Mouse (Mus musculus) layer of hippocampus, postnatal 14 days (tissue): ENCODE data around the gene Fam71a. TPM values are rescaled to one million over a fixed set of nuclear protein-coding genes. Genes with fewer than 3 reads are reported as not detected.
"Not testable (repeated sequence)": the region's sequence is repeated elsewhere in the genome, so short reads cannot be mapped to it uniquely, and the experiment has no call there.

Experiments used
- DNase-seq, 2 experiments: peaks; one replicate each; pipeline ENCODE4 v3.0.0; 2021 to 2022; ENCODE audit warnings: low spot score in 2 of 2, mixed read lengths in 1 of 2
- total RNA-seq, 2 experiments: library from RNA; stranded (reverse); gene quantifications; 2 replicates each; pipeline ENCODE4 v1.2.3; 2021

Fam71a gene
- total RNA-seq, 2 experiments from 2014 or later: not detected

DNA sequence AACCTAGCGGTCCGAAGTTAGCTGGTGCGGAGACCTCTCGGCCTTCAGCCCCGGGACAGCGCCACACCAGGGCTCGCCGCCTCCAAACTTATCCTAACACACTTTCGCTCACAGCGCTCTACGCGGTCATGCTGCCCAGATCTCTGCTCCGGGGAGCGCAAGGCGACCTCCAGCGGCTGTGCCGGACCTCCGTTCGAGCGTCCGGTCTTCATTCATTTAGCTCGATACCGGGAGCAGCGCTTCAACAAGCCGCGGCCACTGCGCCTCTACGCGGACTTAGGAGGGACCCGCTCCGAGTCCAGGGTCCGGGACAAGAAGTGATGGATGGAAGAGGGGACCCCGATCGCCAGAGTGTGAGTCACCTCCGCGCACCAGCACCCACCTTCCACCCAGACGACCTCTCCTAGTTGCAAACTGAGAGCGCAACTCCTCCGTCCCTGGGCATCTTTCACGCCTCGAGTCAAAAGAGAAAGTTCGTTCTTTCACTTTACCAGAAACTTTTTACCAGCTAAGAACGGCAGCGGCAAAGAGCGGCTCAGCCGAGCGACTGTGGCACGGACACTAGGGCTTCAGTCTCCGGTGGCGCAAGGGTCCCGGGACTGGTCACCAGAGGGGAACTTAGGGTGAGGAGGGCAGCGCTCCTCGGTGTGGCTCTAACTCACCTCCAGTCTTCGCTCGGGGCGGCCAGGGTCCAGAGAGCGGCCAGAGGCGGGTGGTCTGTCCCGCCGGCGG is 18.0 kb upstream of the Fam71a start:
- DNase-seq: peak in 1 of 2 experiments; percentile 20

DNA sequence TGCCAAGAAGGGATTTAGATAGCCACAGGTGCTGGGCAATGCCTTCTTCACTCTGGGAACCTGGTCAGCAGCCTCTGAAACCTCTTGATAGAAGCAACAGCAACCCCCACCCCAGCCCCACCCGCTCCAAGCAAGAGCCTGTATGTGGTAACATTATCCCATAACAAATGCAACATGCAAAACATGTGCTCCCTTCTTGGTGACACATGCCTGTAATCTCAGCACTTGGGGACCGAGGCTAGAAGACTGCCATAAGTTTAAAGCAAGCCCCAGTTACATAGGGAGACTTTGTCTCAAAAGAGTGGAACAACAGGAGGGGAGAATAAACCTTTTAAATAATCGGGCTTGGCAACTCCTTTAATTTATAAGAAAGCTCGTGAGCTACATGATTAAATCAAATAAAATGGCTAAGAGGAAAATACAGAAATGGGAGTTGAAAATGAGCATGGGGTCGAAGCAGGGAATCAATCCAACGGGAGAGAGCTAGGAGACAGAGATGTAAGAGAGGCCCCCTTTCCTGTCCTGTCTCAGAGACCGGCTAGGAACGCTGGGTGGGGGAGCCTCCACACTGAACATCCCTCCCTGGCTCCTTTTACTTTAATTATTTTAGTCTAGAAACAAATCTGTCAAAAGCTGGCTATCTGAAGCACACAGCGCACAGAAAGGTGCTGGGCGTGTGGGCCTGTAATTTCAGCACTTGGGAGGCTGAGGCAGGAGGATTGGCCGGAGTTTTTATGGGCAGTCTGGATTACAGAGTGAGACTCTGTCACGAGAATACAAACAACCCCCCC is 17.0 kb upstream of the Fam71a start:
- no peak for DNase-seq

DNA sequence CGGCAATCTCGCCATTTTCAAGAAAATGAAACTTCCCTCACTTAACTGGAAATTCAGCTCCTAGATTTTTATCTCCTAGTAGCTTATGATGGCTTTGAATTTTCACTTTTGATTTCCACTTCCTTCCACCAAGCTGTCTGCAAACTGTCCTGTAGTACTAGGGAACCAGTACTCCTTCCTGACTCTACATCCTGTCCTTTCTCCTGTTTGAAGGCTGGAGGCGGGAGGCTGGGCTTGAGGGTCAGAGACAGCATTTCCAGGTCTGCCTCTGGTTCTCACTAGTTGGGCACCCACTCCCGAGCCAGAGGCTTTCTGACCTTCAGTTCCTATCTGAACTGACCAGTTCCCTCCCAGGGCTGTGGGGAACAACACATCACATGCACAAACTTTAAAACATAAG is 15.8 kb upstream of the Fam71a start:
- no peak for DNase-seq

DNA sequence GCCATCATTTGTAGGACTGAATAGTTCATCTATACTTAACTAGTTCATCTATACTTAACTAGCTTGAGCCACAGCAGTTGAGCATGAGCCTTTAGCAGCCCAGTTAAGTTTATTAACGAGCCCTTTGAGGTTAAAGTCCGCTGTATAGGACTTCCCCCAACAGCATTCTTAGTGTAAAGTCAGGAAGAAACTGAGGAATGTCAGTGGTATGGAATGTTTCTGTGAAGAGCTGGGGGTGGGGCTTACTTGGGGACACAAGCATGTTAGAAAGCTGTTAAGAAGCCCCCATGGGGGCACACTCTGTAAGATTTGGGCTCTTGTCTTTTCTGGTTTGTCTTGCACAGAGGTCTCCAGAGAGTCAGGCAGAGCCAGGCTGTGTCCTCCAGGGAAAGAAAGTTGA is 15.2 kb upstream of the Fam71a start:
- no peak for DNase-seq

DNA sequence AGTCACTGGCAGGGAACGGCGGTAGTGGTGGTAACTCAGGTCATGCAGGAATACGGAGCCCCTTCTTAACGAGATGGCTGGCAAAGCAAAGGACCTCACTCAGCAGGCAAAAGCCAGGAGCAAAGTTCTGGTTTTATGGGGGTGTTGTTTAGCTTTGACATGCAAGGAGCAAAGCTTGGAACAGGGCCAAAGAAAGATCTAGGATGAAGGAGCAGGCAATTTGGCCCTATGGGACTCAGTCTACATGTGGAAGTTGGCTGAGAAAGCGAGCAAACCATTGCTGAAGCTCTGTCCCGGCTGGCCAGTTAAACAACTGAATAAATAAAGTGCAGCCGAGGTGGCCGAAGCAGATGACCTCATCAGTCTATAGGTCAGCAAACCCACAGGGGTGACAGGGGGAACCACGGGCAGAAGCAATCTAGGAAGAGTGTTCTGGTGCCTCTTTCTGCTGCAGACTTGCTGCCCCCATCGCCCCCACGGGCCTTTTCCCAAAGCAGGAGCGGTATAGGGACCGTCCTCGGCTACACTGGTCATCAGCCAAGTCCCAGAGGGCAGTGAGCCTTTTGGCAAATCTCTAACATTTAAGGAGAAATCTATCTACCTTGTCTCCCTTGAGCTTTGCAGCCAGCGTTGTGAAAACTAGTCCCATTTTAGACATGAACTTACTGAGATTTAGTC is 14.0 kb upstream of the Fam71a start:
- no peak for DNase-seq

DNA sequence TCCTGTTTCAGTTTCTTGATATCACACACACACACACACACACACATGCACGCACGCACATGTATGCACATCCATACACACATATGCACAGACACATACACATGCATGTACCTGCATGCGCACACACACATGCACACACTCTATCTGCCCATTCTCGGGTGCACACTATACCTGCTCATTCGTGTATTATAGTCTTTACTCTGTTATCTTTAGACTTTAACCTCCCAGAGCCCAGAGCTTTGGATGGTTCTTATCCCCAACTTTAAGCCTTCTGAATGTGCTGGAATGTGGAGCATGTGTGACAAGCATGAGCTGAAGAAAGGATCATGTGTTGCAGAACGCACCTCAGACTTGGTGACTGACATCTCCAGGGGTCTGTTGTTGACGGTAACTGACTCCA is 12.3 kb upstream of the Fam71a start:
- DNase-seq: no peak

DNA sequence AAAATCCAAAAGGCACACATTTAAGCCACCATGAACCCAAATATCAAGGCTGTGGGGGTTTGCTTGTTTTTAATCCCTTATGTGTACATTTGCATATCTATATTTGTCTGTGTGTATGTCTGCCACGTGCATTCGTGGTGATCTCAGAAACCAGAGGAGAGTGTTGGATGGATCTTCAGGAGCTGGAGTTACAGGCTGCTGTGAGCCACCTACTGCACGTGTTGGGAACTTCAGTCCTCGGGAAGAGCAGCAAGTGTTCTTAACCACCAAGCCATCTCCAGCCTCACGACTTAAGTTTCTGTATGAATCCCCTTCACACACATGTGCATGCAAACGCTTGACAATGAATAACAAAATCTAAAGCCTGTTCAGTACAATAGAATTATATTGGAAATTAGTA is 7.9 kb upstream of the Fam71a start:
- DNase-seq: peak in 1 of 2 experiments; percentile 44

DNA sequence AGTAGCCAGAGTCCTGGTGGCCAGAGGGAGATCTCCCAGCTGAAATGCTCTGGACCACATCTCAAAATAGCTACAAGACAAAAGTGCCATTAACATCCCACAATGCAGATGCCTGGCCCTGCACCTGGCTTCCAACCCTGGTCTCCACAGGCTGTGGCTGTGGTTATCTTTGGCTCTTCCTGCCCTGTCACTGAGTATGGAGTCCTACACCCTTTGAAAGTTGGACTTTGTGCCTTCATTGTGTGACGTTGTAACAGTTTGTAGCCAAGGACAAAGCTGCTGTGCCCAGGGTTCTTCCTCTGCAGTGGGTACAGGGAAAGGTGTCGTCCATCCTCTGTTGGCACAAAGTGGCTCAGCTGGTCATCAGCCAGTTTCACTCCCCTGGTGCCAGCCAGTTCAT is 5.8 kb upstream of the Fam71a start:
- DNase-seq: no peak

DNA sequence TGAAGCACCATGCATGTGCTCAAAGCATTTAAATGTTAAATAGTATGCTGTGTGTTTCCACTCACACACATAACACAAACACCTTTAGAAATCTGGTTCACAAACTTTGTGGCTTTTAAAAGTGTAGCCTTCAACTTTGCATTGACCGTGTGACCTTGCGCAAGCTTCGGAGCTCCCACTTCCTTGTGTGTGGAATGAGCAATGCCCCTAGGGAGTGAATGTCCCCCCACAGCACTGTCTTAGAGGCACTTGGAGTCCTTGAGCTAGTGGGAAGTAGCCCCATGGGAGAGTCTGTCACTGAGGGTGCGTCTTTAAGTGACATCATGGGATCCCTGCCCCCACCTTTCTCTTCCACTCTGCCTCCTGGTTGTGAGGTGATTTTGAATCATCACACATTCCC is 1.6 kb upstream of the Fam71a start:
- no peak for DNase-seq

DNA sequence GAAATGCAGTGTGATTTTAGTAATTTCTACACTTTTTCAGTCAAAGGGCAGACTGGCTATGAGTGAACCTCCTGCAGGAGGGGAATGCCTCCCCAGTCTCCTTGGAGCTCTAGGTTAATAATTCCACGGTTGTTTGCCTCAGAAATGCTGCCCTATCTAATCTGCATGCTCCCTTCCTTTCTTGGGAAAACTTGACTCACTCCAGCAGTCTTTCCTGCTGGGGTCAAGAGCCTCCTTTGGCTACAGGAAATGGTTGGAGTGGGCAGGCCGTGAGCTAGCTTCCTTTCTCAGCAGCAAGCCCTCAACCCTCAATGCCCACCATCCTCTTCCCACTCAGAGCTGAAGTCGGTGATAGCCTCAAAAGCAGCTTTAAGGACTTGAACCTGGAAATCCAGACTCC is 10.3 kb downstream of the Fam71a start:
- no peak for DNase-seq

DNA sequence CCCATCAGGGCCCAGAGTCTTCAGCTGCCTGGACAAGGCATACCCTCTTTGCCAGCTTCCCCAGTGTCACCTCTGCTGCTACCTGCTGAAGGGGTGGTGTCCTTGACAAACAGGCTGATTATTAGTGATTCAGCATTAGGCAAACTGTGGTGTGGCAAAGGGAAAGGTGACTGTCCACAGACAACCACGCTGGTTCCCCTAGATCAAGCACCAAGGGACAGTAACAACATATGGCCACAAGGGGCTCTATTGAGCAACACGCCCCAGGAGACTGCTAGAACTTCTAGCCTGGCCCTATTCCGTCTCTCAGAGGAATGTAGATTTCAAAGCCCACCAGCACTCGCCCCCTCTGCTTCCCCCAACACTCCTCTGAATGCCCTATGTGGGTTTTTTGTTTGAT is 11.6 kb downstream of the Fam71a start:
- peak; percentile 17 to 27 for DNase-seq

DNA sequence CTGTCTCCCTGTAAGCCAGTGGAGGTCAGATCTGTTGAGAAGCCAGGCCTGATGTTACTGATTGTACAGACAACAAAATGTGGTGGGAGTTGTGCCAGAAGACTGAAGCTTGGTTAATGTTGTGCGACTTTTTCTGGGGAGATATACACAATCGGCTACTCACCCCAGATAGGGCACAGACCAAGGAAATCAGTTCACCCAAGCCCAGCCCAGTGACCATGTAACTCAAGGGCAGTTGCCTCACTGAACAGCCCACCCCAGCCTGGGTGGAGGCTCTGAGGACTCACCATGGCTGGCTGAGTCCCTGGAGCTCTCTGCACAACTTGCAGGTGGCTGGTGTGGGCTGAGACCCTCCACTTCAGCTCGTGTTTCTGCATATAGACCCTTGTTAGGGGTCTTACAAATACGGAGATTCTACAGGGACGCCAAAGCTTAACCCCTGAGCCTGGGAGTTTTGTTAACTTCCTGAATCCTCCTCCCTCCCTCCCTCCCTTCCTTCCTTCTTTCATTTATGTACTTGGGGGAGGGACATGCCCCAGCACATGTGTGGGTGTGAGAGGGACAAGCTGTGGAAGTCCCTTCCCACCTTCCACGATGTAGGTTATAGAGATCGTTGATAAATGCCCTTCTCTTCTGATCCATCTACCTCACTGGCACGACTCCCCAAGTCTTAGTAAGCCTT is 13.6 kb downstream of the Fam71a start:
- DNase-seq: no peak

DNA sequence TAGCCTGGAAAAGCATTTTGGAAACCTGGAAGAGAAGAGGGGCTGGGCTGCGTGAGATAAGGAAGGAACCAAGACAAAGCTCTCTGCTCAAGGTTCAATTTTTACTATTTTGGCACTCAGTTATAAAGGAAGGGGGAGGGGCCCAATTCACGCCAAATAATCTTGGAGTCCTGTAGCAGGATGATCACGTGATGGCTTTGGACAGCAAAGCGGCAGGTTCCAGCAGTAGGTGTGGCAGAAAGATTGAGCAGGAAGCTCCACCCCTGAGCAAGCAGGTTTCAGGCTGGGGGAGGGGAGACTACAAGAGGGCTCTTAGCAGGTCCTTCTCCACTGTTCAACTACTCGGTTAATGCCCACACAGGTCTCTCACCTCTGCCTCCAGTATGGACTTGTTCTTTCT is 15.1 kb downstream of the Fam71a start:
- DNase-seq: not testable (repeated sequence)

DNA sequence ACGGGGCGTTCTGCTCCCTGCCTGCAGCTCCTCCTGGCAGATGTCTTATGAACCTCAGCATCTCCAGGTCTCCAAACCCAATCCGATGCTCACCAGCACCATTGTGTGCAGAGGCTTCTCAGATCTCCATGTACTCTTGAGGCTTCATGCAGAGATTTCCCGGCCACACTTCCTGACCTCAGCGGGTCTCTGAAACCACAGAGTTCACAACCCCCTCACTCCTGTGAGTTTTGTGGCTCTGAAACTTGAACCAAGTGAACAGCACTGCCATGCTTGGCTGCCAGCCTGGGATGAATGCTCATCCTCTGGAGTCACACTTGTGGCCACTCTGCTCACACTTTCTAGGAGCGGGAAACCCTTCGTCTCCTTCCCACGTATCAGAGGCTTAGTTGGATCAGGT is 23.6 kb downstream of the Fam71a start:
- DNase-seq: no peak

DNA sequence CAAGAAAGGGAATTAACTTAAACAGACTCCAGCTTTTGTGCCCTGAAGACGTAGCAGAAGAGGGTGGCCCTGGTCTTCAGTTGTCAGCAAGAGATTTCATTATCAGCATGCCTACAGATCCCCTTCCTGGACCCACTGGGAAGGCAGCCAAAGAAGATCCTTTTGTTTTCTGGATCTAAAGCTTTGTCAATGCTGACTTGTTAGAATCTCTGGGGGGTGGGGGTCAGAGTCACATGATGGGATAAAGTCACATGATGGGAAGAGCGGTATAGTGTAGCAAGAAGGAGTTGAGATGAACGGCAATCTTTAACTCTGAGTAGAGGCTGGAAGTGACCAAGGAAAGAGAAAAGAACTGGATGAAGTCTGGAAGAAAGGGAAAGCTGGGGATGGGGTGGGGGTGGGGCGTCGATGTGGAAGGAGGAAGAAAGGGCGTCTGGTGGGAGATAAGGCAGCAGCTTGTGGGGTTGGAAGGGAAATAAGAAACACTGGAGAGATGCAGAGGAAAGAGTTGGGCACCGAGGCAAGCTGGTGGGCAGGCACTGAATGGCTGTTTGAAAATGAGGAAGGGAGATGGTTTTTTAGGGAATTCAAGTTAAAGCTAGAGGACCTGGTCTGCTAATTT is 25.6 kb downstream of the Fam71a start:
- DNase-seq: no peak

DNA sequence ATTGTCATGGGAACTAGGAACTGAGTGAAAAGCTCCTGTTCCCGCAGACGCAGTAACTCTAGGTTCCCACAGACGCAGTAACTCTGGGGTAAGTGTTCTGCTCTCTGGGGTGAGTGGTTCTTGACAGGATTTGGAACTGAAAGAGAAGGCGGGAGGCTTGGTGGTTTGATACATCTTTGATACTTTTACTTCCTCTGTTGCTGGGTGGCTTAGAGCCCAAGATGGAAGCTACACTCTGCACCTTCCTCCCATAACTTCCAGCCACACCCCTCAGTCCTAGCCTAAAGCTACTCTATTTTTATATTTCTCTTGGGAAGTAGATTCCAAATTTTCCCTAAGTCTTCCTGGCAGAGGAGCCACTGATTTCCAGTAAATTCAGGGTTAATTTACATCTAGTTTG is 26.2 kb downstream of the Fam71a start:
- no peak for DNase-seq

DNA sequence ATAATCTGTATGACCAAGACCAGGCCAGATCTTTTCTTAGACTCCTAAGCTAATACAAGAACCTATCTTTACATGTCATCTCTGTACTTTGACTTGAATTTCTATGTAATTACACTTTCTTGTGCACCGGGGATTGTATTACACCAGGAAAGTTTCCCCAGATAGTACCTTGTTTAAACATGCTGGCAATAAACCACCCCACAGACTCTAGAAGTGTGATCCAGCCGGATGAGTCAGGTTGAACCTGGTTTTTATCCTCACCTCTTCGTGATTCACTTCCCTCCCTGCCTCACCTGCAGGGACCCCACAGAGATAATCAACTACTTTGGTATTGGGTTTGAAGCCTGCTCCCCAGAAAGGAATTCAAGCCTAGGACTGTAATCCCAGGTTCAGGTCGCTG is 29.2 kb downstream of the Fam71a start:
- no peak for DNase-seq

DNA sequence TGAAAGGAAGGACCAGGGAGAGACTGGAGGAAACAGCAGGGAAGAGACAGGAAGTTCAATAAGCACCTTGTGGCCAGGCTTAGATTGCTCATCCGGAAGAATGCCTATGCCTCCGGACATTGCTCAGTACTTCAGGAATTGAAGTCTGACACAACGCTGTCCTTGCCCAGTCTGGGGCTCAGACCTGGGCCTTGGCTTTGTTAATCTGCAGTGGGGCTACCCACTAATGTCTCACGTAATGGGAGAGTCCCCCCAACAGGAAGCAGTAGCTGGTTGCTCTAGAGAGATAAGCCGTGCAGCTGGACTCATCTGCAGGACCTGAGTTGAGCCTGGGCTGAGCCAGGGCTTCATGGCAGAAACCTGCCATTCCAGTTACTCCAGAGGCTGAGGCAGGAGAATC is 31.7 kb downstream of the Fam71a start:
- no peak for DNase-seq

DNA sequence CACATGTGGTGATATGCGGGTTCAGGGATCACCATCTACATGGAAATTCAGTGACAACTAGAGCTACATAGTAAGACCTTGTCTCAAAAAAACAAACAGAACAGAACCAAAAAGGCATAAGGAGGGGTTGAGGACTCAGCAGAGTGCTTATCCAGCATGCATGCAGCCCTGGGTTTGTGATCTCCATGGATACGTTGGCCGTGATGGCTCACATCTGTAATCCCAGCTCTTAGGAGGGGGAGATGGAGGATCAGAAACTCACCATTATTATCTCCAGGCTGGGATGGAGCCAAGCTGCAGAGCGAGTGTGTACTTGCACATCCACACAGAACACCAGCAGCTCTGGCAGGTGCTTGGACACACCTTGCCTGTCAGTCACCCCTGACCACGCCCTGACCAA is 32.4 kb downstream of the Fam71a start:
- no peak for DNase-seq

DNA sequence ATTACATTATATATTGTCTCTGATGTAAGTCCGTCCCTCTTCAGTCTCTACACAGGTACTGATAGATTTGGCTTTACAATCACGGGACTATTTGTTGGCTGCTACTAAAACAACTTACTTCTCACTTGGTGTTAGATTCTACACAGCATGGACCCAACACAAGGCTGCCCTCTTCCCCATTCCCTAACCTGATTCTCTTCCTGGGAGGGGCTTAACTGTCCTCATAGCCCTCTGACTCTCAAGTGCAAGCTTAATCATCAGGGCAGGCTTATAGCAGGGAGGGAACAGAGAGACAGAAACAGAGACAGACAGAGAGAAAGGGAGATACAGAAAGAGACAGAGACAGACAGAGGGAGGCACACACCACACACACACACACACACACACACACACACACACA is 32.9 kb downstream of the Fam71a start:
- no peak for DNase-seq
